Mouse (Mus musculus): ENCODE results near the gene Gm38100.

GRCm38 (mm10) chr1:175911207-175911606 lies 8.9 kb upstream of the Gm38100 start:
- no peak for TF ChIP-seq POLR2A (IDR thresholded peaks at IDR 0.05; ENCODE audit: insufficient read depth, low read depth, low read length)
- no peak for TF ChIP-seq CTCF (IDR thresholded peaks at IDR 0.05; ENCODE audit: insufficient read depth, low read depth, low read length)
